Mouse (Mus musculus) embryonic facial prominence, embryonic 11.5 days (tissue): ENCODE measurements around the gene Ager. TPM values are rescaled to one million over a fixed set of nuclear protein-coding genes. Genes with fewer than 3 reads are reported as not detected.

Experiments used
- ATAC-seq: fragments of 200-750 bp; cut with Nextera tagmentation; replicated peaks from 2 replicates; pipeline ENCODE4 v1.8.0; 2017; ENCODE audit warnings: low read depth; ENCODE audit not compliant: insufficient number of reproducible peaks, low FRiP score, low TSS enrichment
- DNase-seq: peaks from one replicate; pipeline ENCODE4 v3.0.0-alpha.2; 2015; ENCODE audit warnings: low spot score
- H3K27ac ChIP-seq: fragments of 300-500 bp; sonication (generic); replicated peaks from 2 replicates; pipeline ENCODE4 v1.5.1; 2014; ENCODE audit warnings: mild to moderate bottlenecking, low read depth, low read length, control low read depth
- H3K27me3 ChIP-seq: fragments of 300-500 bp; sonication (generic); 2 replicates; pipeline ENCODE4 v1.6.1; 2014; ENCODE audit warnings: mild to moderate bottlenecking, low read length, moderate library complexity, mixed read lengths; ENCODE audit not compliant: control insufficient read depth, insufficient read depth
- H3K36me3 ChIP-seq: fragments of 300-500 bp; sonication (generic); replicated peaks from 2 replicates; pipeline ENCODE4 v1.6.1; 2014; ENCODE audit warnings: low read depth, mild to moderate bottlenecking, low read length, moderate library complexity, mixed read lengths; ENCODE audit not compliant: control insufficient read depth, insufficient read depth
- H3K4me1 ChIP-seq: fragments of 300-500 bp; sonication (generic); 2 replicates; pipeline ENCODE4 v1.6.1; 2014; ENCODE audit warnings: low read length, mixed read lengths; ENCODE audit not compliant: control insufficient read depth, insufficient read depth
- H3K4me2 ChIP-seq: fragments of 300-500 bp; sonication (generic); 2 replicates; pipeline ENCODE4 v1.6.1; 2014; ENCODE audit warnings: low read depth, mild to moderate bottlenecking, control low read depth, low read length, moderate library complexity
- H3K4me3 ChIP-seq: fragments of 300-500 bp; sonication (generic); 2 replicates; pipeline ENCODE4 v1.5.1; 2014; ENCODE audit warnings: low read depth, low read length, control low read depth
- H3K9ac ChIP-seq: fragments of 300-500 bp; sonication (generic); replicated peaks from 2 replicates; pipeline ENCODE4 v1.6.1; 2014; ENCODE audit warnings: mild to moderate bottlenecking, control low read depth, low read length
- H3K9me3 ChIP-seq: fragments of 300-500 bp; sonication (generic); replicated peaks from 2 replicates; pipeline ENCODE4 v1.6.1; 2016; ENCODE audit warnings: mild to moderate bottlenecking, low read length, inconsistent platforms, mixed read lengths; ENCODE audit not compliant: control insufficient read depth
- WGBS: fragments of 180-500 bp; shearing (Covaris S2); extraction: QIAGEN DNeasy Blood & Tissue Kit; methylation state at CpG from one replicate; pipeline ENCODE4 v1.1.7; 2014; 5-methylcytosine and 5-hydroxymethylcytosine counted together
- polyA plus RNA-seq: library from polyadenylated mRNA; unstranded; fragments of >200 nt; fragmentation: Nextera tagmentation; extraction: Ambion mirVana; gene quantifications from 2 replicates; pipeline ENCODE4 v1.2.1, GENCODE M21; 2014

Gene Ager
- polyA plus RNA-seq, 1 experiment from 2014 or later: 1.2 TPM

- peak overlapping the region; percentile 74 for H3K27ac ChIP-seq
- DNase-seq (peak; percentile 60), ATAC-seq (peak; percentile 48)
- H3K27me3 ChIP-seq: no peaks in the 10 kb centered on the region
- no peak overlapping the region for H3K4me3 ChIP-seq
- 0 out of 2 replicates have a peak overlapping the region, but pooled peaks have one; percentile 3 for H3K4me2 ChIP-seq
- WGBS: 12% methylated on average over 11 of the region's 11 CpGs
- no peaks in the 10 kb centered on the region for H3K4me1 ChIP-seq
- H3K9ac ChIP-seq: peak overlapping the region; percentile 50
- no peaks in the 10 kb centered on the region for H3K36me3 ChIP-seq
- H3K9me3 ChIP-seq: no peaks in the 10 kb centered on the region
Measured at GRCm38 (mm10) chr17:34640778-34641601, 43.3 kb downstream of the Ager start.

- Histone ChIP-seq H3K9ac (no peak overlapping the region), H3K27me3 (no peaks in the 10 kb centered on the region), H3K9me3 (no peaks in the 10 kb centered on the region), H3K4me2 (no peak overlapping the region), H3K36me3 (no peaks in the 10 kb centered on the region), H3K4me1 (no peaks in the 10 kb centered on the region), H3K4me3 (no peak overlapping the region), H3K27ac (no peak overlapping the region)
- DNase-seq: no peak
- 79% methylated on average over 3 of the region's 3 CpGs for WGBS
- ATAC-seq: no peak
Measured at GRCm38 (mm10) chr17:34641945-34642344, 44.3 kb downstream of the Ager start.

GRCm38 (mm10) chr17:34643379-34643778 is 45.7 kb downstream of the Ager start:
- no peaks in the 10 kb centered on the region for H3K27me3 ChIP-seq
- H3K9ac ChIP-seq: no peak overlapping the region
- H3K36me3 ChIP-seq: no peaks in the 10 kb centered on the region
- H3K4me2 ChIP-seq: no peak overlapping the region
- no peaks in the 10 kb centered on the region for H3K9me3 ChIP-seq
- H3K4me1 ChIP-seq: peaks cover 5% of the 10 kb centered on the region; the same call in 1 of the 2 replicates
- ATAC-seq: no peak
- H3K27ac ChIP-seq: no peak overlapping the region
- WGBS: 87% methylated on average over 4 of the region's 4 CpGs
- H3K4me3 ChIP-seq: no peak overlapping the region
- DNase-seq: no peak

GRCm38 (mm10) chr17:34643944-34644343 is 46.3 kb downstream of the Ager start:
- H3K36me3 ChIP-seq: no peaks in the 10 kb centered on the region
- H3K4me3 ChIP-seq: no peak overlapping the region
- DNase-seq (no peak), ATAC-seq (no peak)
- no peak overlapping the region for H3K4me2 ChIP-seq
- no peaks in the 10 kb centered on the region for H3K27me3 ChIP-seq
- H3K9ac ChIP-seq: no peak overlapping the region
- peaks cover 5% of the 10 kb centered on the region; the same call in 1 of the 2 replicates for H3K4me1 ChIP-seq
- no peaks in the 10 kb centered on the region for H3K9me3 ChIP-seq
- no peak overlapping the region for H3K27ac ChIP-seq
- 86% methylated on average over 10 of the region's 10 CpGs for WGBS

GRCm38 (mm10) chr17:34644608-34645007 is 46.9 kb downstream of the Ager start, which contains the start of gene Fkbpl:
Gene Fkbpl, plus strand, starts transcription at chr17:34644764.
- Histone ChIP-seq H3K9ac (peak within 1 kb of the TSS; percentile 61), H3K4me2 (peak within 1 kb of the TSS; percentile 34), H3K27ac (no peak within 1 kb of the TSS), H3K36me3 (no peaks in the 10 kb centered on the region), H3K4me3 (peak within 1 kb of the TSS; percentile 48), H3K27me3 (no peaks in the 10 kb centered on the region), H3K4me1 (peaks cover 5% of the 10 kb centered on the region; the same call in 1 of the 2 replicates), H3K9me3 (no peaks in the 10 kb centered on the region)
- under 1% methylated on average over 16 of the region's 16 CpGs for WGBS
- DNase-seq: peak; percentile 99
- peak; percentile 24 for ATAC-seq

GRCm38 (mm10) chr17:34645256-34645829 is 47.7 kb downstream of the Ager start:
- Histone ChIP-seq H3K27me3 (no peaks in the 10 kb centered on the region), H3K4me1 (peaks cover 5% of the 10 kb centered on the region; the same call in 1 of the 2 replicates), H3K27ac (no peak overlapping the region), H3K4me2 (peak overlapping the region; percentile 34), H3K9ac (peak overlapping the region; percentile 61), H3K9me3 (no peaks in the 10 kb centered on the region), H3K4me3 (peak overlapping the region; percentile 48), H3K36me3 (no peaks in the 10 kb centered on the region)
- 40% methylated on average over 10 of the region's 10 CpGs for WGBS
- ATAC-seq (no peak), DNase-seq (no peak)

GRCm38 (mm10) chr17:34645831-34646511 is 48.3 kb downstream of the Ager start:
- 88% methylated on average over 30 of the region's 30 CpGs for WGBS
- no peak for DNase-seq
- H3K4me2 ChIP-seq: no peak overlapping the region

More at GRCm38 (mm10) chr17:34645831-34646511, 48.3 kb downstream of the Ager start:
- Histone ChIP-seq H3K36me3 (peaks cover 3% of the 10 kb centered on the region), H3K9me3 (no peaks in the 10 kb centered on the region), H3K9ac (no peak overlapping the region), H3K4me1 (peaks cover 5% of the 10 kb centered on the region; the same call in 1 of the 2 replicates), H3K27ac (no peak overlapping the region), H3K4me3 (no peak overlapping the region), H3K27me3 (no peaks in the 10 kb centered on the region)
- ATAC-seq: no peak
